Mouse (Mus musculus) G1E (cell line): ENCODE data around the gene Trak1.

Source experiments
- CTCF ChIP-seq: IDR thresholded peaks from 2 replicates; pipeline ENCODE4 v1.5.1; 2012; ENCODE audit warnings: low read depth, low read length, inconsistent platforms, mixed read lengths
- GATA1 ChIP-seq: IDR thresholded peaks from 2 replicates; pipeline ENCODE4 v1.6.1; 2012; ENCODE audit warnings: borderline replicate concordance, low read length, inconsistent platforms, mixed read lengths
- GATA2 ChIP-seq: IDR thresholded peaks from 2 replicates; pipeline ENCODE4 v1.6.1; 2012; ENCODE audit warnings: low read depth, low read length, inconsistent platforms, borderline replicate concordance
- POLR2AphosphoS5 ChIP-seq: IDR thresholded peaks from 2 replicates; pipeline ENCODE4 v1.6.1; 2012; ENCODE audit warnings: low read depth, low read length, inconsistent platforms; ENCODE audit not compliant: insufficient replicate concordance
- TAL1 ChIP-seq: conservative IDR thresholded peaks from 2 replicates; pipeline ENCODE4 v1.6.1; 2012; ENCODE audit warnings: low read depth, low read length, inconsistent platforms, mixed read lengths

- no peak for TF ChIP-seq GATA2
- TF ChIP-seq CTCF: no peak
- TF ChIP-seq TAL1: no peak
- no peak for TF ChIP-seq POLR2AphosphoS5
- TF ChIP-seq GATA1: no peak
These were observed 74.1 kb downstream of the Trak1 start for GRCm38 (mm10) chr9:121371346-121371891.
